Mouse (Mus musculus): ENCODE measurements around the gene Nme8.

The Nme8 gene

DNA sequence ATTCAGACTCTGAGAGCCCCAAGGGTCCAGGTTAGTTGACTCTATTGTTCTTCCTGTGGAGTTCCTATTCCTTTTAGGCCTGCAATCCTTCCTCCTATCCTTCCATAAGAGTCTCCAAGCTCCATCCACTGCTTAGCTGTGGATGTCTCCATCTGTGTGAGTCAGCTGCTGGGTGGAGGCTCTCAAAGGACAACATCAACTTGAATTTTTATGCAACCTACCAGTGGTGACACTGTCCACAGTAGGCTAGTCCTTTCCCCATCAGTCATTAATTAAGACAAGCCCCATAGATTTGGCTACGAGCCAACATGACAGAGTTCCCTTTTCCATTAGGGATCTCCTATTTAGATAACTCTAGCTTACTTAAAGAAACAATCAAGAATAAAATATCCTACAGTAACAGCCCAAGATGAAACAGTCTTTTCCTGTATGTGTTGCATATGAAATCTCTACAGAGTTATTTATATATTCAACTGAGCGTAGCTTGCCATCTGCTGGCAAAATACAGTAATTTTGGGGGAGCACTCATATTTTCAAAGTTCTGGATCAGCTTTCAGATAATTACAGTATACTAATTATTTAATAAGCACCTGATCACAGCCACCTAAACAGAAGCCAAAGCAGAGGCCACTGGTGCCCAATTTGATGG, 57.3 kb downstream of the Nme8 start:
- no peak for DNase-seq

GRCm38 (mm10) chr13:19636131-19636530, 61.5 kb downstream of the Nme8 start:
- peak; percentile 39 for DNase-seq

GRCm38 (mm10) chr13:19630768-19631709, 66.6 kb downstream of the Nme8 start:
- peak; percentile 35 for DNase-seq

- DNase-seq: no peak
Observed at GRCm38 (mm10) chr13:19626473-19626872, 71.1 kb downstream of the Nme8 start.

DNA sequence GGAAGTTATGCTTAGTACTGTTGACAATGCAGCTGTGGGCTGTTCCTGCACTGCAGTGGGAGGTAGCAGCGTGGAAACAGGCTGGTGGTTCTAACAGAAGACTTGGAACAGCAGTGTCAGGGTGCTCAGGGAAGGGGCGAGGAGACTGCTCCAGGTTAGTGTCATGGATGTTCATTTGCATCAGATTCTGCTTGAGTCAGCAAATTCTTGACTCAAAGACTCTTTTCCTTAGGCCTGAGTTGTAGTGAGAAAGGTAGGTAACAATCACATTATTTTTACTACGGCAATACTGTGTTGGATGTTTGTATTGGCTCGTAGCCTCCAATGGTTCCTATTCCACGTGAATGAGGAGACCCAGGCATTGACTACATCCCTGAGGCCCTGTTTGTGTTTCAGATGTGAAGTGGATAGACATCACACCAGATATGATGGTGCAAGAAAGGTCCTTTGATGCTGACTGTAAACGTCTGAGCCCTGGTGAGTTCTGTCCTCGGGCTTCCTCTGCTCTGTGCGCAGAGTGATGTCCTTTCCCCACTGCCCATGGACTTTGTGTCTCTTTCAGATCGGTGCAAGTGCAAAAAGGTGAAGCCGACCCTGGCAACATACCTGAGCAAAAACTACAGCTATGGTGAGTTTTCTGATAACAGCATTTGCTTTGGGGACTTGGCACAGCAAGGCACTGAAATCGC, 72.8 kb downstream of the Nme8 start:
- no peak for DNase-seq

DNA sequence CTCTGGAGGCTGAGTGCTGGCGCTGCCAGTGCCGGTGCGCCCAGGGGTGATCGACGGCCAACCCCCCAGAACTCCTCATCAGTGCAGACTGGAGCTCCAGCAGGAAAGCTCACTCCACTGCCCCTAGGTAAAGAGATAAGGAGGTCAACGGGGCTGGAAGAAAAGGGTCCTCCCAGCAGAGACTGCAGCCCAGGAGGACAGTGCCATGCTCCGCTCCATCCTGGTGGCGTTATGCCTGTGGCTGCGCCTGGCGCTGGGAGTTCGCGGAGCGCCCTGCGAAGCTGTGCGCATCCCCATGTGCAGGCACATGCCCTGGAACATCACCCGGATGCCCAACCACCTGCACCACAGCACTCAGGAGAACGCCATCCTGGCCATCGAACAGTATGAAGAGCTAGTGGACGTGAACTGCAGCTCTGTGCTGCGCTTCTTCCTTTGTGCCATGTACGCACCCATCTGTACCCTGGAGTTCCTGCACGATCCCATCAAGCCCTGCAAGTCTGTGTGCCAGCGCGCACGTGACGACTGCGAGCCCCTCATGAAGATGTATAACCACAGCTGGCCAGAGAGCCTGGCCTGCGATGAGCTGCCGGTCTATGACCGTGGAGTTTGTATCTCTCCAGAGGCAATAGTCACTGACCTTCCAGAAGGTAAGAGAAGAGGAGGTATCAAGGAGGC, 74.2 kb downstream of the Nme8 start:
- DNase-seq: no peak

DNA sequence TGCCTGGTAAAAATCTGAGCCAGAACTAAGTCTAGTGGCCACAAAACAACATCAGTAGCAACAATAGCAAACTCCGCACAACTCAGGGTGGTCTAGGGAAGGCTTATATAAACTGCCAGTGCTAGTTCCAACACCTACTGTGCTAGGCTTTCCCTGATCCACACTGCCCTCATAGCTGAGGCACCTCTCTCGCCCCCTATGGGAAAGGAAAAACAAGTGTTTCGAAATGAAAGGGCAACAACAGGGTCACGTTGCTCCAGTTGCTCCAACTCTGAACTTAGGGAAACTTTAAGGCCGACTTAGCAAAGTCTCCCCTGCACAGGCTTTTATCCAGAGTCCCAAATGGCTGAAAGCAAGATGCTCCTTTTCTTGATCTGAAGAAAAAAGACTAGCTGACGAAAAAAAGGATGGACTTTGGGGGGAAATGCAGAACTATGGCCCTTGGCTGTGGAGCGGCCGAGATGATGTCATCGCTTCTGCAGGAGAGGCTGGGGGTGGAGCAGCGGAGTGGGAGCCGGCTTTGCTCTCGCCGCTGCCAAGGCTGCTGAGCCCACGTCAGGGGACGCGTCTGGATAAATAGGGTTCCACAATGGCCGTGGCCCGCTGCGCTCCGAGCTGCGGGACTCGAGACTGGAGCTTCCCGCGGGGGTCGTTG, 74.9 kb downstream of the Nme8 start, which contains the start of gene Sfrp4:
TSS of gene Sfrp4 (plus strand) at position 532 of the 655 bp plus-strand sequence.
- peak; percentile 59 for DNase-seq

GRCm38 (mm10) chr13:19619216-19619927, 78.2 kb downstream of the Nme8 start, which contains the start of gene Epdr1:
Gene Epdr1 (minus strand): TSS chr13:19619927.
- peak; percentile 71 for DNase-seq

DNA sequence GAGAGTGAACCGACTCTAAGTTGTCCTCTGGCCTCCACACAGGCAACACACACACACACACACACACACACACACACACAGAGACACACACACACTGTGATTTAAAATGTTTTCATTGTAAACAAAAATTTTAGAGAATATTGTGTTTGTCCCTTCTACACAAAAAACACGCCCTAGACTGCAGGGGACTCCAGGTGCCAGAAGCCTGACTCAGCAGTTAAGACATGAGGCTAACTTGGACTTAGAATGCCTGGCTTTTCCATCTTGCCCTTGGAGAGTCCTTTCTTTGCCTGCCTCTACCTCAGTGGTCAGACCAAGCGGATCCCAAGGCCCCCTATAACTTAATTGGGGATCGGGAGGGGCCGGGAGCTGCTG, 78.8 kb downstream of the Nme8 start:
- DNase-seq: peak; percentile 44

DNA sequence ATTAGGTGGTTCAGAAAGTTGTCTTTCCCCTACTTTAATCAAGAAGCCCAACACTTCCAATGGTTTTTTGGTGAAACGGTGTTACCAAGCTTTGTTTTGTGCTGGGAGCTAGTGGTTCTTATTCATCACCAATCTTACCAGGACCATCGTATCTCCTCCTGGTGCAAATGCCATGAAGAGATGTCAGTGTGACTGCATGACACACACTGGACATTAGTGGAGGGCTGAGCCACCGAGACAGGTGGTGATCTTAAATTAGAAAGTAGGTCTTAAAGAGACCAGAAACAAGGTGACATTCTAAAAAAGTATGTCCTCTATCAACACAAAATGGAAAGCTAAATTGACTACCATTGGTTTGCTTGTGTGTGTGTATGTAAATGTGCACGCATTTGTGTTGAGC, 79.5 kb downstream of the Nme8 start:
- no peak for DNase-seq

GRCm38 (mm10) chr13:19614311-19614710, 83.3 kb downstream of the Nme8 start:
- no peak for DNase-seq

GRCm38 (mm10) chr13:19613426-19613825, 84.2 kb downstream of the Nme8 start:
- no peak for DNase-seq

DNA sequence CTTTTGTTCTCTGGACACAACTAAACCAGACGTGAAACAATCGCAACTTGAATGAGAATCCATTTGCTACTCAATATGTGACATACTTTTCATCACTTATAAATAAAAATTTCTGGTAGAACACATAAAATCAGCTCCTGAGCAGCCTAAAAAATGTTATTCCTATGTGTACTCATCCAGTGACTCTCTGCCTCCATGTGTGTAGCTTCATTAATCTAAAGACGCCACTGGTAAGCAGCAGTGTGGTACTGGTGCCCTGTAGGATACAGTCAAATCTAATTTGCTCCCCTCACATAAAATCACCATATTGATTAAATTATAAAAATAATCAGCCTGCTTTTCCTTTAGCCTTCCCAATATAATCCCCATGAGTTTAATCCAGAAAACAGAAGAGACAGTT, 84.6 kb downstream of the Nme8 start:
- no peak for DNase-seq

DNA sequence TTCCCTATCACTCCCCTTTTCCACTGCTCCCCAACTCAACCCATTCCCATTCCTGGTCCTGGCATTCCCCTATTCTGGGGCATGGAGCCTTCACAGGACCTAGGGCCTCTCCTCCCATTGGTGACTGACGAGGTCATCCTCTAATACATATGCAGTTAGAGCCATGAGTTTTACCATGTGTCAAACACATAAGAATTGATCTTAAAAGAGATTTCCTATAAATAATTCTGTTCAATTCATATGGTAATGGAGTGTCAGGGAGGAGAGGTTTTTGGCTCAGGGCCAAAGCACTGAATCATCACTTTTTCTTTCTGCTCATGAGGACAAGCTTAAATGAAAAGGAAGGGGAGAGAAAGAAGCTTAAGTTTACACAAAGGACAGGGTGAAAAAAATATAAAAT, 85.2 kb downstream of the Nme8 start:
- DNase-seq: no peak

- DNase-seq: no peak
Observed at GRCm38 (mm10) chr13:19608120-19608519, 89.5 kb downstream of the Nme8 start.

- DNase-seq: no peak
Observed at GRCm38 (mm10) chr13:19604916-19605315, 92.7 kb downstream of the Nme8 start.

GRCm38 (mm10) chr13:19603719-19604118, 93.9 kb downstream of the Nme8 start:
- DNase-seq: no peak

DNA sequence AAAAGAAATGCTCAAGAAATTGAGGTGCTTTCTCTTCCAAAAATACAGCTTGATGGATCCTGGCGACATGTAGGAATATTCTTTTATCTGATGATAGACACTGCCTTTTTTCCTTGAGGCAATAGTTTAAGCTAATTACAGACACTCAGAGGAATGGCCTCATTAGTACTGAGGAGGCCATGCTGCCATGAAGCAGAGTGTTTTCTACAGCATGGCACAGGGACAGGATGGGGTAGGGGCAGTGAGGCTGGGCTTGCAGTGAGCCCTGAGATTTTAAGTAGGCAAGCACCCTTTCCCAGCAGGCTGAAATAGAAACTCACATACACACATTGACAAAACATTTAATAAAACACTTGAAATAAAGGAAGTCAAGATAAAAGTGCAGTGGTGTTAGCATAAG, 95.1 kb downstream of the Nme8 start:
- no peak for DNase-seq

- DNase-seq: no peak
Observed at GRCm38 (mm10) chr13:19599242-19599641, 98.4 kb downstream of the Nme8 start.

- no peak for DNase-seq
Observed at GRCm38 (mm10) chr13:19595141-19595540, 102.5 kb downstream of the Nme8 start.
